Mouse (Mus musculus): ENCODE measurements around the gene Mex3a. TPM values are rescaled to one million over a fixed set of nuclear protein-coding genes. Genes with fewer than 3 reads are reported as not detected.
A peak's percentile ranks its signal among the peaks of the same experiment; 100 is the strongest.

Mex3a gene
- total RNA-seq, 2 experiments from 2014 or later = 80.5 to 87.8 TPM

DNA sequence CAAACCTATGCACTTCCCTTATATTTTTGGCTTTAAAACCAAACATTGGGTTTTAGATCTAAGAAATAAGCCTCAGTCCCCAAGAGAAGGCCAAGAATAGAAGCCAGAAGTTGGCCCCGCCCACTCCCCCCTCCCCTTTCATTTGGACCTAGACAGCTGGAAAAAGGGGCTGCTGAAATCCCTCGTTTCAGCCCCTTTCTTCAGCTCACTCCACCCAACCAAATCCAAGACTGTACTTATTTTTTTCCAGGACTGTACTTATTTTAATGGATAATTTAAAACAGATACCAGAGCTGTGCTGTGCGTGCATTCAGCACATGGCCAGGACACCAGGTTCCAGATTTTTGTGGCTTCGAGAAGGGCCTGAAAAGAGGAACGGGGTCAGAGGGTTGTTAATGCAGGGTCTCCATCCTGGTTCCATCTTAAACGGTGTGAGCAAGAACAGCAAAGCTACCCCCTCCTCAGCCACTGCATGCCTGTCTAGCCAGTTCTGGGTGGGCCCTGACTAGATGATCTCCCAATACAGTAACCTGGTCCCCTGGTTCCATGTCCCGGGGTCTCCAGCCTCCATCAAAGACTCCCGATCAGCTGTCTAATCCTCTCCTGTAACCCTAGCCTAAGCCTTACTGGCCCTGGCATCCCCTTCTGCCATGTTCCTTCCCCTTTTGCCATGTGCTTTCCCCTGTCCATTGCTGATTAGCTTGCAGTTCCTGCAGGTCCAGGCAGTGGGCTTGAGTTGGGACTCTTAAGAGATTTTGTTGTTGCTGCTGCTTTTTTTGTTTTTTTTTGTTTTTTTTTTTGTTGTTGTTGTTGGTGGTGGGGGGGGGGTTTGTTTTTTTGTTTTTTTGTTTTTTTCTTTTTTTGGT lies 28.1 kb upstream of the Mex3a start:
- intact Hi-C loops (cut with DNase I) = no loop called here
- DNase-seq = no peak

DNA sequence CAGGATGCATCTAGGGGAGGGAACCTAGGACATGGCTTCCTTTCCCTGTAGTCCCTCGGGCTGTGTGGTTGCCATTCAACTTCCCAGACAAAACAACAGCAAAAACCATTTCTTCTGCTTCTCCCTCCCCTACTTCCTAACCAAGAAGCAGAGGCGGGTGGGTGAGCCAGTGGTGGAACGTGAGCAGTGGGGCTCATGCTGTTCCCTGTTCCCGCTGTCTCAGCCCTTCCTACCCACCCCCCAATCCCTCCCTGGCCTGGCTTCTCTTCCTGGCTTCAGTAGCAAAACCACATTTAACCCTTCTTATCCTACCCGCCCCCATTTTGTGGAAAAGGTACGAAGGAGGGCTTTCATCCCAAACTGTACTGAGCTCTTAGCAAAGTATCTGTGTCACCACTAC lies 27.1 kb upstream of the Mex3a start:
- DNase-seq = no peak
- intact Hi-C loops (cut with DNase I) = no loop called here

DNA sequence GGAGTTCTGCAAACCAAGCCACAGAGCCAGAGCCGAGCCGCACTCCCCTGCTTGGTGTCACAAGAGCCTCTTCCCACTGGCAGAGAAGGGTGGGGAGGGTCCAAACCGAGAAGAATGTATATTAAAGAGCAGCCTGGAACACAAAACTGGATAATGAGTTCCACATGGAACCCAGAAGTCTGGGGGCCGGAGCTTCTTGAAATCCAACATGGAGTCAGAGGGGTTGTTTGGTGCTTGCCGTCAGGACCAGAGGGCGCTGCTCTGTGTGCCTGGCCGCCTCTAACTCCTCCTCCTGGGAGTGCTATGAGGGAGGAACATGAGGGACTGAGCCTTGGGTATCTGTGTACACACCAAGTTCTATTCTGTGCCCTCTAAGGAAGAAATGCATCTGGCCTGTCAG lies 26.4 kb upstream of the Mex3a start:
- intact Hi-C loops (cut with DNase I) = no loop called here
- no peak for DNase-seq

DNA sequence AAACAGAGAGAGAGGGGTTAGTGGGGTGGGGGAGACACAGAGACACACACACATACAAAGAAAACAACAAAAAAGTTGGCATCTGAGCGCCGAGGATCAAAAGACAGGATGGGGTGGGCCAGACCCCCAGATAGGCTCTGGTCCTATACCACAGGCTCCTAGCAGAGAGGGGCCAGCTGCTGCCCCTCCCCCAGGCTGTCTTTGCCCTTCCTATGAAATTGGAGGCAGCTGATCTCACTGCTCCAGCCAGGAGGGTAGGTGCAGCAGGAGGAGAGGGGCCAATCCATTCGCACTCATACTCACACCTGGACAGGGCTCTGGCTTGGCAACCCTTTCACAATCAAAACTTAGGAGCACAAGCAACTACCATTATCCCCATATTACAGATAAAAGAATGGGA lies 22.9 kb upstream of the Mex3a start:
- intact Hi-C loops (cut with DNase I) = no loop called here
- DNase-seq = no peak

DNA sequence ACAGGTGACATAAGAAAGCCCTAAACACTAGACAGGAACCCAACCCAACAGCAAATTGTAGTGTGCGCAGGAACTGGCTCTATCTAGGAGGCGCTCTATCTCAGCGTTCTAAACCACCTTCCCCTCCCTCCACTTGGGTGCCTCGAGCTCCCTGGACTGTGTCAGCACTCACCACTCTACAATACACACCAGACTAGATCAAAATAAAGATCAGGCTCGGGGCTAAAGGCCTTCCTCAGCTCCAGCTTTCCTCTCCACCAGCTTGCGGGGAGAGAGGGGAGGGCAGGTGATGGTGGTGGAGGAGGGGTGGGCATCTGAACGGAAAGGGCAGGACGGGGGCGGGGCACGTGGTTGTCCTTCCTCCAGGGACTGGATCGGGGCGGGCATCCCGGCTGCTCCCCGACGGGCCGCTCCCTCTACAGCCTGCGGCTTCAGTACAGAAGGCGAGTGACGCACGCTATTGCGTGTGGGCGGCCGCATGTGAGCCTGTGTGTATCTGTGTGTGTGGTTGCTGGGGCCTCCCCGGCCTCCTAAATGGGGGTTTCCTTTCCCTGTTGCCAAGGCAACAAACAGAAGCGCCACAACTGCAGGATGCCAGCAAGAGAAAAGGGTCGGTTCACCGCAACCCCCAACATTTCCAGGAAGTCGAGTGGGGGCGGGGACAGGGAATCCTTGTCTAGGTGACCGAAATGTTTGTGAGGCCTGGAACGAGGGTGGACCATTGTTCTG lies 22.3 kb upstream of the Mex3a start, which contains the start of gene Lmna:
Gene Lmna, minus strand, starts transcription at position 265 of the 729 bp plus-strand sequence.
- intact Hi-C loops (cut with DNase I) = no loop called here
- peak; percentile 95 for DNase-seq

DNA sequence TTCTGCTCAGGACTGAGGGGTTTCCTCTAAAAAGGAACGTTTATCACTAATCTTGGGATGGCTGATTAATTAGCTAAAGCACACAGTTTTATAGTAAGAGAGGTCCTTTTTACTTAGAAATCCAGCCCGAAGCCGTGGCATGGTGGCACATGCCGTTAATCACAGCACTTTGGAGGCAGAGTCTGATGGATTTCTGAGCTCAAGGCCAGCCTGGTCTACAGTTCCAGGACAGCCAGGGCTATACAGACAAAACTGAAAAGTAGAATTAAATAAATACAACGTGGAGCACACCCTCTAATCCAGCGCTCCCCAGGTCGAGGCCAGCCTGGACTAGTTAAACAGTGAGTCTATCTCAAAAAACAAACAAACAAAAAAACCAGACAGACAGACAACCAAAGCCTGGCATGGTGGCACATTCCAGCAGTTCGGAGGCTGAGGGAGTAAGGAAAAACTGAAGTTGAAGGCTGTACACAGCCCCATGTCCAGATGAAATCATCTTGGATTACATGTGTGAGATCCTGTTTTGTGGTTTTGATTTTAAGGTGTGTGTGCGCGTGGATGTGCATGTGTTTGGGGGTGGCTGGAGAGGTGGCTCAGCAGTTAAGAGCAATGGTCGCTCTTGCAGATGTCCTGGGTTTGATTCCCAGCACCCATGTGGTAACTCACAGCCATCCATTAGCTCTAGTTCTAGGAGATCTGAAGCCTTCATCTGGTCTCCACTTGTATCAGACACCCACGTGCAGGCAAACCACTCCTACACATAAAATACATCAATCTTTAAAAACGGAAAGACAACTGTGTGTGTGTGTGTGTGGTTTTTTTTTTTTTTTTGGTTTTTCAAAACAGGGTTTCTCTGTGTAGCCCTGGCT lies 21.5 kb upstream of the Mex3a start:
- DNase-seq = no peak
- intact Hi-C loops (cut with DNase I) = no loop called here

DNA sequence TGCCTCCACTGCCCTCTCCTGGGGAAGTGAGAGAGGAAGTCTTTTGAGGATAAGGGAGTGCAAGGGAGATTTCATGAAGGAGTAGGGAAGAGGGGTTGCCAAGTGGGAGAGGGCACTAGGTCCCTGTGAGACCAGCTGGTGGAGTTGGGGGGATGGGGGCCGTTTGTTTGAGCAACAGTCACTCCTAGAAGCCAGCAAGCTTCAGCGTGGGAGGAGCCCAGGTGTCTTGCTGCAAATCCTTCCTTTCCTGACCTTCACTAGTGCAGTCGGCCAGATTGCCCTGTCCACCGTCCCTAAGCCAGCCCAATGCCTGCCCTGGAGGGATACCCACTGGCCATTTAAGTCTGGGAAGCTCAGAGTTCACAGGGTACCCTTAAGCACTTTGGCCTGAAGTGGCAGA lies 20.6 kb upstream of the Mex3a start:
- DNase-seq = no peak
- intact Hi-C loops (cut with DNase I) = no loop called here

DNA sequence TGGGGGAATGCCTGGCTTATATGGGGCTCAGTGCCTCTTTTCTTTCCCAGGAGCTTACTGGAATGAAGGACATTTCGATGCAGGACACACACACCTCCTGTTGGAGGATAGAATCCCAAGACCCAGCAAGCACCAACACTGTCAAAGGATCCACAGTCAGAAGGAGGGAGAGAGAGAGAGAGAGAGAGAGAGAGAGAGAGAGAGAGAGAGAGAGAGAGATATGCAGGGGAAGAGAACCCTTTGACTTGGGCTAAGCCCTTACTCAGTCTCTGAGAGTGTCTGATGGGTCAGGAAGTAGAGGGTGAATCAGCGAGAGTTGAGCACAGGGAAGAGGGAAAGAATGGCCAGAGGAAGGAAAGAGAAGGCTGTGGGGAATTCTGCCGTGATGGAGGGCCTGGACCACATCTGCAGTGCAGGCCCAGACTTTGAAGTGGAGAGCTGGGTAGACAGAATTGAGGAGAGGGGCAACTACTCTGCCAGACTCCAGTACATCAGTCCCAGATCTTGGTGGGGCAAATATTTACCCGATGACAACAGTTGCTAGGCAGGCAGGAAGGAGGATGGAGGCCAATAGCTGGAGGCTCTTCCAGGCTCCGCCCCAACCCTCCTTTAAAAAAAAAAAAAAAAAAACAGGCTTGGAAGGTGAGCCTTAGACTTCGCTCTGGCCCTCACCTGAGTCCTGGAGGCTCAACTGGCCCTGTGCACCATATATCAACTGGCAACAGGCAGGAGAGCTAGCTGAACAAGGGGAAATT lies 19.9 kb upstream of the Mex3a start:
- intact Hi-C loops (cut with DNase I) = no loop called here
- no peak for DNase-seq

DNA sequence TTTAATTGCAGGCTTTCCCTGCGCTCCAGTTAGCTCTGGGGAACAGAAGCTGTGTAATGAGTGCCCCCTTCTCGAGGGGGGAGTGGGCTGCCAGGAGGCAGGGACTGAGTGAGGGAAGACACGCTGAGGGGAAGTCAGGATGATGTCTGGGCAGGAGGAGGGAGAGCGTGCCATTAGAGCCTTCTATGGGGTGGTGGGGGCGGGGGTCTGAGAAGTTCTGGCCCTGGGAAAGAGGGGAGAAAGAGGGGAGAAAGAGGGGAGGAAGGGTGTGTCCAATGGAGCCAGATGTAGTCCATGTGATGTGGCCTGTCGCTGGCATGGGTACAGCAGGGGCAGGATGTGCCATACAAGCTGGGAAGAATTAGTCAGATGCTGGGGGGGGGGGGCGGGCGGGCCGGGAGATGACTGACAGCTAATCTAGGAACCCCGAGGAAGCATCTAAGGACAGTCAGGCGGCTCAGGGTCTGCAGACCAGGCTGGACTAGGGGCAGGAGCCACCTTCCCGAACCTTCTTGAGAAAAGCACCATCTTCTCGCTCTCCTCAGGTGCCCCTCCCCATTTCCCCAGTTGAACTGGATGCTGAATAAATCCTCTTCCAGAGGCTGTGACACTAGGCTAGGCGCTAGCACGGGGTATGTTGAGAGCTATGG lies 19.2 kb upstream of the Mex3a start:
- intact Hi-C loops (cut with DNase I) = no loop called here
- DNase-seq = no peak

DNA sequence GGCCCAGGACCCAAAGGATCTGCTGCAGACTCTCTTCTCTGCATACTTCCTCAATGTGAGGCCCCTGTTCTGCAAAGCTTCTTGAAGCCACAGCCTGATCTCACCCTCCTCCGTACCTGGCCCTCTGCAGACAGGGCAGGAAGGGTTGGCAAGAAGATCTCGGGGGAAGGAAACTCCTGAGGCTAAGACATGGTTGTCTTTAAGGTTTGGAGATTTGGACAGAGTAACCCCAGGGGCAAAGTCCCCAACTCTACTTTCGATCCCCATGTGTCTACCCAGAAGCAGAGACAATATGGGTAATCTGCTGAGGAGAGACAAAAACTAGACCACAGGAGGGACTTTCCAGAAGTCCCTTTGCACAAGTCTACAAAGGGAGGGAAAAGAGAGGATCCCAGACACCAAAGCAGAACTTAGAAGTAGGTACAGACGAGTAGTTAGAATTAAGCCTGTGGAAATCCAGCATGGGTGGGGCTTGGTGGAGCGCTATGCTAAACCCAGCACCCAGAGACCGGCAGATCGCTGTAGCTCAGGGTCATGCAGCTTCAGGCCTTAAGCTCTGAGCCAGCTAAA lies 18.6 kb upstream of the Mex3a start:
- intact Hi-C loops (cut with DNase I) = no loop called here
- no peak for DNase-seq

DNA sequence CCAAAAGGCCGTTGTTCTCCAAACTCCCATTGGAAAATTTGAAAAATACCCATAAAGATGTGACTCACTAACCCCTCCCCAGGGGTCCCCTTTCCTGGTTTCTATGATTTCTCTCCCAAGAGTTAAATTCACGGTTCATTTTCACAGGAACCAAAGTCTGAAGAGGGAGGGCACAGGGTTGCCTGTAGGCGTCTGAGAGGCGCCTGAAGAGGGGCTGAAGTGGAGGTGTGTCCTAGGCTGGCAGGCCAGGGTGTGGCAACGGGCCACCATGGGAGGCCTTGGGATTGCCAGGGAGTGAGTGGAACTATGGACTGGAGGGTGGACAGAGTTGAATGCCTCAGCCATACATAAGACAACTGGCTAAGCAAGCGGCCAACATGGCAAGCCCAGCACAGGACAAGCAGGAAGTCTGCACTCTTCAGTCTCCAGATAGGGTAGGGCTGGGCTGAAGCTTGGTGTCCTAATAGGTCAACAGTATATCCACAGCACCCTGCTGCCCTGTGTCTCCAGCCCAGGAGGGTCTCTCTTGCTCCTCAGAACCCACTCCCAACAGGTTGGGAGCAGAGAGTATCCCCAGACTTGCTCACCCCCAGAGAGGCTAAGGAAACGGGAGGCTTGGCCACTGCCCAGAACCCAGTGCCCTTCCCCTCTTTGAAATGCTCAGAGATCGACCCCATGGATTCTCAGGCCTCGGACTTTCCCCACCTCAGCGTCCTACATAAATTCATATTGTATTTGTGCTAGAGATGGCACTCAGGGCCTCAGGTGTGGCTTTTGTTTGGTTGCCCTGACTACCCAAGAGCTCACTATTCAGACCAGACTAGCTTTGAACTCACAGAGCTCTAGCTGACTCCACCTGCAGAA lies 17.7 kb upstream of the Mex3a start:
- intact Hi-C loops (cut with DNase I) = no loop called here
- no peak for DNase-seq

DNA sequence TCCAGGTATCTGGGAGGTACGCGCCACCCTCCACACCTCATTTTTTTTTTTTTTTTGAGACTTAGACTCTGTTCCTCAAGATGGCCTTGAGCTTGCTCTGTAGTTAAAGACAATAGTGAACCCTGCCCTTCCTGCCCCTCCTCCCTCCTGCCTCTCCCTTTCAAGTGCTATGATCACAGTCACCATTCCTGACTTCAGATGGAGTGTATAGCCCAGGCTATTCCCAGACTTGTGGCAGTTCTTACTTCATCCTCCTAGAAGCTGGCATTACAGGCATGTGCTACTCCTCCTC lies 17.2 kb upstream of the Mex3a start:
- intact Hi-C loops (cut with DNase I) = no loop called here

DNA sequence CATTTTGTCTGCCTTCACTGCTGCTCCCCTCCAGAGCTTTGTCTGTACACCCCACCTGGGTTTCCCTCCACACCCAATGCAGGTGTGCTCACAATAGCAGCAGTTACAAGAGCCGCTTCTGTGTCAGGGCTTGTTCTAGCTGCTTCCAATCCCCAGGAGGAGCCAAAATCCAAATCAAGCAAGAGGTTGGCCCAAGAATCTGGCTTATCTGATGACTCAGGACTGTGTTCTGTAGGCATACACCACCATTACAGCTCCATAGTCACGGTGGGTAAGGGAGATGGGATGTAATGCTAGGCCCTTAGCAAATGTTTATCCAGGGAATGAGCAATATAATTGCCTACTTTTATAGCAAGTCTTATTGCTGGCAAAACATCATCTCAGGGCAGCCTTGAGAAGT lies 15.8 kb upstream of the Mex3a start:
- no peak for DNase-seq
- intact Hi-C loops (cut with DNase I) = no loop called here

More for the DNA sequence above, 17.2 kb upstream of the Mex3a start:
- no peak for DNase-seq

DNA sequence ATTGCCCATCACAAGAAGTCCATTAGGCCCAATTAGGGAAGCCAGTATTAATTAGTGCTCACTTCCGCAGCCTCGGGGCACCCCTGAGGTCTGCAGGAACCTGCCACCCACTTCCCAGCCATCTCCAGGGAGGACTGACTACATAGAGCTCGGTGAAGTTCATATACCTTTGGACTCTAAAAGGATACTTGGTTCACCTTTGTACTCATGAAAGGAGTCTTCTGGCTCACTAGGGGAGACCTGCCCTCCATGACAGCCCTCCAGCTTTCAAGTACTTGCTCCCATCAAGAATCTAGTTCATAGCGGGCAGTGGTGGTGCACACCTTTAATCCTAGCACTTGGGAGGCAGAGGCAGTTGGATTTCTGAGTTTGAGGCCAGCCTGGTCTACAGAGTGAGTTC lies 13.8 kb upstream of the Mex3a start:
- no peak for DNase-seq
- intact Hi-C loops (cut with DNase I) = no loop called here

DNA sequence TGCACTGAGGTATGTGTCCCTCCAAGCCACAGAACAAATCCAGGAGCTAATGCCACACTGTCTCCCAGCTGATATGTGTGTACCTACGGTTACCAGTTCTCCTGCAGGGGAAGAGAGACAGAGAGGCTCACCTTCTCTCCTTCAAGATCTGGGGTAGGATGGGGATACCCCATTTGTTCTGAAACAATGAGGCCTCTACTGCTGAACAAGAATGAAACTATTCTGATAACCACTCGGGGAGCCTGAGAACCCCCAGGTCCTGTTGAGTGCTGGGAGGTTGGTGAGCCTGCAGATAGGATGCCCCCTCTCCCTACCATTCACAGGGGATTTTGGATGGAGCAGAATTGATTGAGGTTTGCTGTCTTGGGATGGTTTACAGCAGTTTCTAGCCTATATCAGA lies 12.1 kb upstream of the Mex3a start:
- no peak for DNase-seq
- intact Hi-C loops (cut with DNase I) = loop anchor here (10.0 kb wide), 1 partner anchor 105 kb away; the partner anchor contains the start of gene Pmf1

DNA sequence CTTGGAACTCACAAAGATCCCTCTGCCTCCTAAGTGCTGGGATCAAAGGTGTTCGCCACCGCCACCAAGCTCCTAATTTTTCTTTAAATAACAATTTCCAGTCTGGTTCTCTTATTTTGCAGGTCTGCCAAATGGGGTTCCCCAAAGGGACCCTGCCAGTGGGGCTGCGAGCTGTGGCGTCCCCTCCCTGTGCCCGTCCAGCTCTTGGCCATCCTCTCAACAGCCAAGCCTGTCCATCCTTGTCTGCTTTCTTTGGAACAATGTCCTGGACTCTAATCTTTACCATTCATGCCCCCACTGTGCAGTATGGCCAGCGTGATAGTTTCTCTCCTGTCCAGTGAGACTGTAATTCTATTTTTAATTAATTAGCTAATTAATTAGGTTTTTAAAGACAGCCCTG lies 11.0 kb upstream of the Mex3a start:
- DNase-seq = no peak

DNA sequence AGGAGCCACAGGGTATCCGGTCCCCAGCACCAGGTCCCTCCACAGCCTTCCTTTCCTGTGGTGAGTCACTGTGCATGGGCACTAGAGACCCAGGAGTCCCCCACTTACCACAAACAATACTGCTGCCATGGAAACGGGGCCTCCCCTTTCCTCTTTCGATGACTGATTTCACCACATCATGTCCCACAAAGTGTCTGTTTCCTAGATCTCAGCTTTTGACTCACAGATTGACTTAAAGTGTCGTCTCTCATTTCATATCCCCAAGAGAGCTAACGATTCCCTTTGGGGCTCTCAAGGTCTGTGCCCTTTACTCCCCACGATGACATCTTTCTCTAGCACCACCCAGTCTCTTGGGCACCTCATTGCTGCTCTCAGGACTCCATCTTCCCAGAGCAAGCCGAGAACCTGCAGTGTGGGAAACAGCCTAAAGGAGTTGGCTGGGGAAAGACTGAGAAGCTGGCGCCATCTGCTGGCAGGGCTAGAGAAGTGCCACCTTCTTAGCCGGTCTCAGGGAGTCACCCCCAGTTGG lies 10.3 kb upstream of the Mex3a start:
- peak; percentile 60 for DNase-seq
- intact Hi-C loops (cut with DNase I) = loop anchor here (2.0 to 10.0 kb wide), 2 partner anchors 39 to 107 kb away; partner anchors contain the start of gene Pmf1

More for the DNA sequence above, 11.0 kb upstream of the Mex3a start:
- intact Hi-C loops (cut with DNase I) = loop anchor here (10.0 kb wide), 1 partner anchor 106 kb away; the partner anchor contains the start of gene Pmf1

DNA sequence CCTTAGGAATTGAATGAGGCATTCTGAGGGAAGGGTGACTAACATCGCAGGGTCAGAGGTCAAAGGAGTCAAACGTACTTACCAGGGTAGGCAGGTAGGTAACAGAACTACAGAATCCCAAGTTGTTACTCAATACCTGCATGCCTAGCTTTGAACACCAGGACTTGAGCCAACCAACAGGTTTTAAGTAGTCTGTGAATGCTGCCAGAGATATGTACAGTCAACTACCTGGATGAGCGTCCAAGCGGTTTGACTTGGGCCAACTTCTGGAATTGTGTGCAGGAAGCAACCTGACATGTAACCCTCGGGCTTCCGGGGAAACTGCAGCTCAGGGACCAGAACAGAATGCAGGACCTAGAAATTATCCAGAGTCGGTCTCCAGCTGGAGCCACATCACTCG lies 9.2 kb upstream of the Mex3a start:
- intact Hi-C loops (cut with DNase I) = loop anchor here (2.0 to 10.0 kb wide), 2 partner anchors 40 to 108 kb away; partner anchors contain the start of gene Pmf1
- DNase-seq = no peak

Data from left cerebral cortex, postnatal 4 days (tissue).